Mouse (Mus musculus): ENCODE results near the gene Gm10715. TPM values are rescaled to one million over a fixed set of nuclear protein-coding genes. Genes with fewer than 3 reads are reported as not detected.
"Not testable (repeated sequence)": the region's sequence is repeated elsewhere in the genome, so short reads cannot be mapped to it uniquely, and the experiment has no call there.

Gene Gm10715
- polyA plus RNA-seq, 1 experiment from 2014 or later, result not detected

GRCm38 (mm10) chr9:3012054-3012621 is 24.5 kb upstream of the Gm10715 start:
- not testable (repeated sequence) for H3K4me3 ChIP-seq (ENCODE audit: low read length); H3K9me3 ChIP-seq (ENCODE audit: control insufficient read depth, low read length); H3K27me3 ChIP-seq (replicated peaks; ENCODE audit: control insufficient read depth, insufficient read depth, low read length); ATAC-seq; H3K4me2 ChIP-seq (ENCODE audit: low read depth, low read length); H3K27ac ChIP-seq (ENCODE audit: low read length); H3K4me1 ChIP-seq (ENCODE audit: control insufficient read depth, insufficient read depth, low read length); H3K36me3 ChIP-seq (ENCODE audit: control insufficient read depth, insufficient read depth, low read length); H3K9ac ChIP-seq (ENCODE audit: low read depth, low read length)
- WGBS, result 87% methylated on average over 2 of the region's 7 CpGs

DNA sequence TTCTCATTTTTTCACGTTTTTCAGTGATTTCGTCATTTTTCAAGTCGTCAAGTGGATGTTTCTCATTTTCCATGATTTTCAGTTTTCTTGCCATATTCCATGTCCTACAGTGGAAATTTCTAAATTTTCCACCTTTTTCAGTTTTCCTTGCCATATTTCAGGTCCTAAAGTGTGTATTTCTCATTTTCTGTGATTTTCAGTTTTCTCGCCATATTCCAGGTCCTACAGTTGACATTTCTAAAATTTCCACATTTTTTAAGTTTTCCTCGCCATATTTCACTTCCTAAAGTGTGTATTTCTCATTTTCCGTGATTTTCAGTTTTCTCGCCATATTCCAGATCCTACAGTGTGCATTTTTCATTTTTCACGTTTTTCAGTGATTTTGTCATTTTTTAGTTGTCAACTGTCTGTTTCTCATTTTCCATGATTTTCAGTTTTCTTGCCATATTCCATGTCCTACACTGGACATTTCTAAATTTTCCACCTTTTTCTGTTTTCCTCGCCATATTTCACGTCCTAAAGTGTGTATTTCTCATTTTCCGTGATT is 23.9 kb upstream of the Gm10715 start, which contains the start of gene Gm10721:
Gm10721 (plus strand) TSS at position 408 of the 547 bp plus-strand sequence.
- ATAC-seq, result peak; percentile 54
- H3K4me2 ChIP-seq (ENCODE audit: low read depth, low read length); H3K9ac ChIP-seq (ENCODE audit: low read depth, low read length); H3K27me3 ChIP-seq (replicated peaks; ENCODE audit: control insufficient read depth, insufficient read depth, low read length); H3K36me3 ChIP-seq (ENCODE audit: control insufficient read depth, insufficient read depth, low read length); H3K4me3 ChIP-seq (ENCODE audit: low read length); H3K27ac ChIP-seq (ENCODE audit: low read length); H3K4me1 ChIP-seq (ENCODE audit: control insufficient read depth, insufficient read depth, low read length); H3K9me3 ChIP-seq (ENCODE audit: control insufficient read depth, low read length): not testable (repeated sequence)
- no CpG with 5 or more reads among the region's 11 CpGs for WGBS

- not testable (repeated sequence) for H3K27ac ChIP-seq (ENCODE audit: low read length); ATAC-seq; H3K9ac ChIP-seq (ENCODE audit: low read depth, low read length); H3K4me1 ChIP-seq (ENCODE audit: control insufficient read depth, insufficient read depth, low read length); H3K4me3 ChIP-seq (ENCODE audit: low read length); H3K27me3 ChIP-seq (replicated peaks; ENCODE audit: control insufficient read depth, insufficient read depth, low read length); H3K4me2 ChIP-seq (ENCODE audit: low read depth, low read length); H3K36me3 ChIP-seq (ENCODE audit: control insufficient read depth, insufficient read depth, low read length); H3K9me3 ChIP-seq (ENCODE audit: control insufficient read depth, low read length)
- WGBS, result 49% methylated on average over 4 of the region's 9 CpGs
Measured at GRCm38 (mm10) chr9:3015354-3015753, 21.3 kb upstream of the Gm10715 start, which contains the start of gene Gm10720. Gene Gm10720 (plus strand): TSS chr9:3015654.

- not testable (repeated sequence) for H3K27me3 ChIP-seq (replicated peaks; ENCODE audit: control insufficient read depth, insufficient read depth, low read length); H3K9me3 ChIP-seq (ENCODE audit: control insufficient read depth, low read length); H3K27ac ChIP-seq (ENCODE audit: low read length); ATAC-seq; H3K36me3 ChIP-seq (ENCODE audit: control insufficient read depth, insufficient read depth, low read length); H3K4me1 ChIP-seq (ENCODE audit: control insufficient read depth, insufficient read depth, low read length); H3K4me3 ChIP-seq (ENCODE audit: low read length); H3K9ac ChIP-seq (ENCODE audit: low read depth, low read length); H3K4me2 ChIP-seq (ENCODE audit: low read depth, low read length)
- 69% methylated on average over 4 of the region's 6 CpGs for WGBS
Measured at GRCm38 (mm10) chr9:3015896-3016295, 20.8 kb upstream of the Gm10715 start.

DNA sequence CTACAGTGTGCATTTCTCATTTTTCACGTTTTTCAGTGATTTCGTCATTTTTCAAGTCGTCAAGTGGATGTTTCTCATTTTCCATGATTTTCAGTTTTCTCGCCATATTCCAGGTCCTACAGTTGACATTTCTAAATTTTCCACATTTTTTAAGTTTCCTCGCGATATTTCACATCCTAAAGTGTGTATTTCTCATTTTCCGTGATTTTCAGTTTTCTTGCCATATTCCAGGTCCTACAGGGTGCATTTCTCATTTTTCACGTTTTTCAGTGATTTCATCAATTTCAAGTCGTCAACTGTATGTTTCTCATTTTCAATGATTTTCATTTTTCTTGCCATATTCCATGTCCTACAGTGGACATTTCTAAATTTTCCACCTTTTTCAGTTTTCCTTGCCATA is 19.6 kb upstream of the Gm10715 start, which contains the start of gene Gm10719:
Gm10719 (plus strand) TSS at position 301 of the 400 bp plus-strand sequence.
- not testable (repeated sequence) for H3K27ac ChIP-seq (ENCODE audit: low read length); H3K4me3 ChIP-seq (ENCODE audit: low read length); H3K9me3 ChIP-seq (ENCODE audit: control insufficient read depth, low read length); H3K27me3 ChIP-seq (replicated peaks; ENCODE audit: control insufficient read depth, insufficient read depth, low read length); H3K4me1 ChIP-seq (ENCODE audit: control insufficient read depth, insufficient read depth, low read length); ATAC-seq; H3K9ac ChIP-seq (ENCODE audit: low read depth, low read length); H3K36me3 ChIP-seq (ENCODE audit: control insufficient read depth, insufficient read depth, low read length); H3K4me2 ChIP-seq (ENCODE audit: low read depth, low read length)
- 100% methylated on average over 1 of the region's 9 CpGs for WGBS

DNA sequence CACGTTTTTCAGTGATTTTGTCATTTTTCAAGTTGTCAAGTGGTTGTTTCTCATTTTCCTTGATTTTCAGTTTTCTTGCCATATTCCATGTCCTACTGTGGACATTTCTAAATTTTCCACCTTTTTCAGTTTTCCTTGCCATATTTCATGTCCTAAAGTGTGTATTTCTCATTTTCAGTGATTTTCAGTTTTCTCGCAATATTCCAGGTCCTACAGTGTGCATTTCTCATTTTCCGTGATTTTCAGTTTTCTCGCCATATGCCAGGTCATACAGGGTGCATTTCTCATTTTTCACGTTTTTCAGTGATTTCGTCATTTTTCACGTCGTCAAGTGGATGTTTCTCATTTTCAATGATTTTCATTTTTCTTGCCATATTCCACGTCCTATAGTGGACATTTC is 17.7 kb upstream of the Gm10715 start:
- not testable (repeated sequence) for H3K27me3 ChIP-seq (replicated peaks; ENCODE audit: control insufficient read depth, insufficient read depth, low read length); H3K4me2 ChIP-seq (ENCODE audit: low read depth, low read length); ATAC-seq; H3K9me3 ChIP-seq (ENCODE audit: control insufficient read depth, low read length); H3K4me1 ChIP-seq (ENCODE audit: control insufficient read depth, insufficient read depth, low read length); H3K9ac ChIP-seq (ENCODE audit: low read depth, low read length); H3K4me3 ChIP-seq (ENCODE audit: low read length); H3K36me3 ChIP-seq (ENCODE audit: control insufficient read depth, insufficient read depth, low read length); H3K27ac ChIP-seq (ENCODE audit: low read length)
- 64% methylated on average over 9 of the region's 9 CpGs for WGBS

- ATAC-seq, result peak; percentile 55; the same call in 1 of the 2 replicates
Measured at GRCm38 (mm10) chr9:3019835-3020727, 16.6 kb upstream of the Gm10715 start.

GRCm38 (mm10) chr9:3022316-3023008 is 14.2 kb upstream of the Gm10715 start:
- H3K9ac ChIP-seq (ENCODE audit: low read depth, low read length); ATAC-seq; H3K4me3 ChIP-seq (ENCODE audit: low read length); H3K4me1 ChIP-seq (ENCODE audit: control insufficient read depth, insufficient read depth, low read length); H3K4me2 ChIP-seq (ENCODE audit: low read depth, low read length); H3K27me3 ChIP-seq (replicated peaks; ENCODE audit: control insufficient read depth, insufficient read depth, low read length); H3K36me3 ChIP-seq (ENCODE audit: control insufficient read depth, insufficient read depth, low read length); H3K9me3 ChIP-seq (ENCODE audit: control insufficient read depth, low read length); H3K27ac ChIP-seq (ENCODE audit: low read length): not testable (repeated sequence)
- 71% methylated on average over 9 of the region's 13 CpGs for WGBS

More at GRCm38 (mm10) chr9:3019835-3020727, 16.6 kb upstream of the Gm10715 start:
- not testable (repeated sequence) for H3K27me3 ChIP-seq (replicated peaks; ENCODE audit: control insufficient read depth, insufficient read depth, low read length); H3K4me1 ChIP-seq (ENCODE audit: control insufficient read depth, insufficient read depth, low read length); H3K9ac ChIP-seq (ENCODE audit: low read depth, low read length); H3K4me2 ChIP-seq (ENCODE audit: low read depth, low read length); H3K36me3 ChIP-seq (ENCODE audit: control insufficient read depth, insufficient read depth, low read length); H3K27ac ChIP-seq (ENCODE audit: low read length); H3K4me3 ChIP-seq (ENCODE audit: low read length); H3K9me3 ChIP-seq (ENCODE audit: control insufficient read depth, low read length)
- WGBS, result 80% methylated on average over 11 of the region's 19 CpGs

DNA sequence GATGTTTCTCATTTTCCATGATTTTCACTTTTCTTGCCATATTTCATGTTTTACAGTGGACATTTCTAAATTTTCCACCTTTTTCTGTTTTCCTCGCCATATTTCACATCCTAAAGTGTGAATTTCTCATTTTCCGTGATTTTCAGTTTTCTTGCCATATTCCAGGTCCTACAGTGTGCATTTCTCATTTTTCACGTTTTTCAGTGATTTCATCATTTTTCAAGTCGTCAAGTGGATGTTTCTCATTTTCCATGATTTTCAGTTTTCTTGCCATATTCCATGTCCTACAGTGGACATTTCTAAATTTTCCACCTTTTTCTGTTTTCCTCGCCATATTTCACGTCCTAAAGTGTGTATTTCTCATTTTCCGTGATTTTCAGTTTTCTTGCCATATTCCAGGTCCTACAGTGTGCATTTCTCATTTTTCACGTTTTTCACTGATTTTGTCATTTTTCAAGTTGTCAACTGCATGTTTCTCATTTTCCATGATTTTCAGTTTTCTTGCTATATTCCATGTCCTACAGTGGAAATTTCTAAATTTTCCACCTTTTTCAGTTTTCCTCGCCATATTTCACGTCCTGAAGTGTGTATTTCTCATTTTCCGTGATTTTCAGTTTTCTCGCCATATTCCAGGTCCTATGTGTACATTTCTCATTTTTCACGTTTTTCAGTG is 13.2 kb upstream of the Gm10715 start, which contains the start of gene Gm10718:
Gm10718 (plus strand) TSS at position 236 of the 673 bp plus-strand sequence.
- H3K4me1 ChIP-seq (ENCODE audit: control insufficient read depth, insufficient read depth, low read length); H3K27me3 ChIP-seq (replicated peaks; ENCODE audit: control insufficient read depth, insufficient read depth, low read length); ATAC-seq; H3K4me2 ChIP-seq (ENCODE audit: low read depth, low read length); H3K9me3 ChIP-seq (ENCODE audit: control insufficient read depth, low read length); H3K36me3 ChIP-seq (ENCODE audit: control insufficient read depth, insufficient read depth, low read length); H3K9ac ChIP-seq (ENCODE audit: low read depth, low read length); H3K4me3 ChIP-seq (ENCODE audit: low read length); H3K27ac ChIP-seq (ENCODE audit: low read length): not testable (repeated sequence)
- WGBS, result 74% methylated on average over 9 of the region's 13 CpGs

All from intestine, embryonic 16.5 days (tissue).